Mouse (Mus musculus) liver, embryonic 13.5 days (tissue): ENCODE data around the gene Ube2o. TPM values are rescaled to one million over a fixed set of nuclear protein-coding genes. Genes with fewer than 3 reads are reported as not detected.

Experiments
- ATAC-seq: fragments of 200-750 bp; cut with Nextera tagmentation; 2 replicates; pipeline ENCODE4 v1.8.0; 2017; ENCODE audit warnings: low read depth, mild to moderate bottlenecking, moderate number of reproducible peaks, moderate library complexity
- DNase-seq: peaks from one replicate; pipeline ENCODE4 v3.0.0; 2022
- H3K27ac ChIP-seq: fragments of 300-500 bp; sonication (generic); 2 replicates; pipeline ENCODE4 v1.5.1; 2015; ENCODE audit warnings: moderate library complexity, mild to moderate bottlenecking, inconsistent platforms
- H3K27me3 ChIP-seq: fragments of 300-500 bp; sonication (generic); 2 replicates; pipeline ENCODE4 v1.6.1; 2015; ENCODE audit warnings: mild to moderate bottlenecking, inconsistent platforms
- H3K36me3 ChIP-seq: fragments of 300-500 bp; sonication (generic); 2 replicates; pipeline ENCODE4 v1.6.1; 2015; ENCODE audit warnings: mild to moderate bottlenecking, inconsistent platforms
- H3K4me1 ChIP-seq: fragments of 300-500 bp; sonication (generic); replicated peaks from 2 replicates; pipeline ENCODE4 v1.6.1; 2015; ENCODE audit warnings: inconsistent platforms
- H3K4me2 ChIP-seq: fragments of 300-500 bp; sonication (generic); 2 replicates; pipeline ENCODE4 v1.6.1; 2015; ENCODE audit warnings: inconsistent platforms, mild to moderate bottlenecking, moderate library complexity
- H3K4me3 ChIP-seq: fragments of 300-500 bp; sonication (generic); replicated peaks from 2 replicates; pipeline ENCODE4 v1.5.1; 2015; ENCODE audit warnings: mild to moderate bottlenecking, inconsistent platforms
- H3K9ac ChIP-seq: fragments of 300-500 bp; sonication (generic); 2 replicates; pipeline ENCODE4 v1.6.1; 2015; ENCODE audit warnings: mild to moderate bottlenecking, inconsistent platforms
- H3K9me3 ChIP-seq: fragments of 300-500 bp; sonication (generic); replicated peaks from 2 replicates; pipeline ENCODE4 v1.6.1; 2016; ENCODE audit warnings: inconsistent platforms
- WGBS: fragments of 180-500 bp; shearing (Covaris S2); methylation state at CpG from one replicate; pipeline ENCODE4 v1.1.7; 2015; ENCODE audit not compliant: insufficient replicate concordance; 5-methylcytosine and 5-hydroxymethylcytosine counted together
- polyA plus RNA-seq: library from polyadenylated mRNA; unstranded; fragments of >200 nt; fragmentation: Nextera tagmentation; extraction: Ambion mirVana; gene quantifications from 2 replicates; pipeline ENCODE4 v1.2.1, GENCODE M21; 2015

The Ube2o gene
- polyA plus RNA-seq, 1 experiment from 2014 or later = 22.1 TPM

GRCm38 (mm10) chr11:116574982-116575381 is 6.3 kb downstream of the Ube2o start:
- Histone ChIP-seq H3K9ac (peak overlapping the region; percentile 77), H3K36me3 (peaks cover 34% of the 10 kb centered on the region), H3K4me2 (peak overlapping the region; percentile 86), H3K9me3 (no peaks in the 10 kb centered on the region), H3K27me3 (0 out of 2 replicates have a peak, but pooled peaks cover 3% of the 10 kb centered on the region), H3K27ac (peak overlapping the region; percentile 99), H3K4me3 (peak overlapping the region; percentile 51), H3K4me1 (peaks cover 100% of the 10 kb centered on the region)
- no peak for DNase-seq
- 60% methylated on average over 6 of the region's 6 CpGs for WGBS
- no peak for ATAC-seq

GRCm38 (mm10) chr11:116574486-116574885 is 6.8 kb downstream of the Ube2o start:
- Histone ChIP-seq H3K36me3 (peaks cover 33% of the 10 kb centered on the region), H3K4me2 (peak overlapping the region; percentile 86), H3K27ac (peak overlapping the region; percentile 99), H3K4me1 (peaks cover 100% of the 10 kb centered on the region), H3K9me3 (no peaks in the 10 kb centered on the region), H3K4me3 (peak overlapping the region; percentile 51), H3K27me3 (0 out of 2 replicates have a peak, but pooled peaks cover 3% of the 10 kb centered on the region), H3K9ac (peak overlapping the region; percentile 77)
- WGBS = 76% methylated on average over 6 of the region's 6 CpGs
- no peak for DNase-seq
- ATAC-seq = no peak

- no peaks in the 10 kb centered on the region for H3K9me3 ChIP-seq
- no peaks in the 10 kb centered on the region for H3K27me3 ChIP-seq
- DNase-seq = peak; percentile 81
- WGBS = 25% methylated on average over 12 of the region's 12 CpGs
- peak overlapping the region; percentile 77 for H3K9ac ChIP-seq
- H3K4me1 ChIP-seq = peaks cover 99% of the 10 kb centered on the region
- peak overlapping the region; percentile 51 for H3K4me3 ChIP-seq
- ATAC-seq = peak; percentile 87
- peak overlapping the region; percentile 86 for H3K4me2 ChIP-seq
- peaks cover 20% of the 10 kb centered on the region; the same call in 1 of the 2 replicates for H3K36me3 ChIP-seq
- peak overlapping the region; percentile 99 for H3K27ac ChIP-seq
Observed at GRCm38 (mm10) chr11:116572756-116573543, 8.3 kb downstream of the Ube2o start.

GRCm38 (mm10) chr11:116571767-116572679 is 9.2 kb downstream of the Ube2o start:
- Histone ChIP-seq H3K9ac (peak overlapping the region; percentile 77), H3K4me2 (peak overlapping the region; percentile 86), H3K9me3 (no peaks in the 10 kb centered on the region), H3K27ac (peak overlapping the region; percentile 99), H3K4me1 (peaks cover 99% of the 10 kb centered on the region), H3K36me3 (peaks cover 17% of the 10 kb centered on the region; the same call in 1 of the 2 replicates), H3K27me3 (no peaks in the 10 kb centered on the region), H3K4me3 (peak overlapping the region; percentile 51)
- 31% methylated on average over 19 of the region's 19 CpGs for WGBS
- peak; percentile 71 for ATAC-seq
- peak; percentile 79 for DNase-seq

- H3K4me3 ChIP-seq = peak overlapping the region; percentile 51; the same call in 1 of the 2 replicates
- H3K36me3 ChIP-seq = 0 out of 2 replicates have a peak, but pooled peaks cover 8% of the 10 kb centered on the region
- WGBS = 82% methylated on average over 7 of the region's 7 CpGs
- no peaks in the 10 kb centered on the region for H3K27me3 ChIP-seq
- H3K4me2 ChIP-seq = peak overlapping the region; percentile 86
- H3K9ac ChIP-seq = peak overlapping the region; percentile 77
- H3K9me3 ChIP-seq = no peaks in the 10 kb centered on the region
- ATAC-seq (no peak), DNase-seq (no peak)
- H3K27ac ChIP-seq = peak overlapping the region; percentile 99
- H3K4me1 ChIP-seq = peaks cover 97% of the 10 kb centered on the region
Observed at GRCm38 (mm10) chr11:116570821-116571220, 10.4 kb downstream of the Ube2o start.

- ATAC-seq (no peak), DNase-seq (no peak)
- Histone ChIP-seq H3K9me3 (no peaks in the 10 kb centered on the region), H3K36me3 (0 out of 2 replicates have a peak, but pooled peaks cover 13% of the 10 kb centered on the region), H3K27me3 (no peaks in the 10 kb centered on the region), H3K27ac (peak overlapping the region; percentile 16; the same call in 1 of the 2 replicates), H3K4me3 (no peak overlapping the region), H3K4me1 (peaks cover 81% of the 10 kb centered on the region), H3K9ac (no peak overlapping the region), H3K4me2 (no peak overlapping the region)
- 90% methylated on average over 8 of the region's 8 CpGs for WGBS
Observed at GRCm38 (mm10) chr11:116567531-116567930, 13.7 kb downstream of the Ube2o start.

- Histone ChIP-seq H3K36me3 (0 out of 2 replicates have a peak, but pooled peaks cover 5% of the 10 kb centered on the region), H3K27ac (0 out of 2 replicates have a peak overlapping the region, but pooled peaks have one; percentile 13), H3K27me3 (no peaks in the 10 kb centered on the region), H3K9ac (no peak overlapping the region), H3K9me3 (no peaks in the 10 kb centered on the region), H3K4me1 (peaks cover 68% of the 10 kb centered on the region), H3K4me3 (no peak overlapping the region), H3K4me2 (no peak overlapping the region)
- ATAC-seq = peak; percentile 16; the same call in 1 of the 2 replicates
- 60% methylated on average over 7 of the region's 7 CpGs for WGBS
- no peak for DNase-seq
Observed at GRCm38 (mm10) chr11:116565283-116566041, 15.8 kb downstream of the Ube2o start.

GRCm38 (mm10) chr11:116556308-116556707 is 24.9 kb downstream of the Ube2o start:
- Histone ChIP-seq H3K4me1 (peaks cover 83% of the 10 kb centered on the region), H3K9me3 (no peaks in the 10 kb centered on the region), H3K27me3 (no peaks in the 10 kb centered on the region), H3K27ac (no peak overlapping the region), H3K9ac (no peak overlapping the region; the same call in 1 of the 2 replicates), H3K4me2 (no peak overlapping the region), H3K4me3 (no peak overlapping the region), H3K36me3 (peaks cover 8% of the 10 kb centered on the region; the same call in 1 of the 2 replicates)
- WGBS = 63% methylated on average over 6 of the region's 6 CpGs
- peak; percentile 14; the same call in 1 of the 2 replicates for ATAC-seq
- DNase-seq = no peak

GRCm38 (mm10) chr11:116555572-116555971 is 25.7 kb downstream of the Ube2o start:
- ATAC-seq (no peak), DNase-seq (no peak)
- peaks cover 8% of the 10 kb centered on the region; the same call in 1 of the 2 replicates for H3K36me3 ChIP-seq
- H3K27ac ChIP-seq = peak overlapping the region; percentile 26; the same call in 1 of the 2 replicates
- no peak overlapping the region for H3K4me3 ChIP-seq
- H3K4me1 ChIP-seq = peaks cover 90% of the 10 kb centered on the region
- no peak overlapping the region; the same call in 1 of the 2 replicates for H3K9ac ChIP-seq
- no peaks in the 10 kb centered on the region for H3K27me3 ChIP-seq
- no peak overlapping the region for H3K4me2 ChIP-seq
- 46% methylated on average over 1 of the region's 1 CpGs for WGBS
- H3K9me3 ChIP-seq = no peaks in the 10 kb centered on the region

GRCm38 (mm10) chr11:116554171-116554878 is 26.9 kb downstream of the Ube2o start:
- H3K27ac ChIP-seq = peak overlapping the region; percentile 35
- DNase-seq (no peak), ATAC-seq (no peak)
- no peak overlapping the region for H3K9ac ChIP-seq
- H3K4me3 ChIP-seq = no peak overlapping the region
- 23% methylated on average over 12 of the region's 12 CpGs for WGBS
- no peaks in the 10 kb centered on the region for H3K27me3 ChIP-seq
- peak overlapping the region; percentile 9; the same call in 1 of the 2 replicates for H3K4me2 ChIP-seq
- H3K4me1 ChIP-seq = peaks cover 100% of the 10 kb centered on the region
- no peaks in the 10 kb centered on the region for H3K9me3 ChIP-seq
- peaks cover 8% of the 10 kb centered on the region; the same call in 1 of the 2 replicates for H3K36me3 ChIP-seq
